Mouse (Mus musculus): ENCODE measurements at regions not wholly inside any gene's neighbourhood (a gene's known extent, or its start where the extent isn't known, plus 50 kb on each side); places are given as distances from the start of the nearest gene placed in this dataset.

DNA sequence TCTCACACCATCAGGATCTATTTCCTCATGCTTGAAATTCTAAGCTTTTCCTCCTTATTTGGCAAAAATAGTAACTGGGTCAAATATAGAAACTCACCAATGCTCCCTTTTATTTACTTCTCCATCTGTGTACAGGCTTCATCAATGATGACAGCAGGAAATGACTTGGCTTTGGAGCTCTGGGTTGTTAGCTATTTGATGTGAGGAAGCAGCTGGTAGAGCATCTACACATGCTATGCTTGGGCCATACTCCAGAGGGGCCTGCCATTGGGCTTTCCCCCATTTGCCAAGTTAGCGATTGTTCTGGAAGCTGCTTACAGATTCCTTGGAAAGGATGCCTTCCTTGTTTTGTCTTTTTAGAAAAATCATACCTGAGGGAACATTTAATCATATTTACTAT is 181.5 kb upstream of the F9 start:
- peak; percentile 83 for ATAC-seq (ENCODE audit: insufficient number of reproducible peaks, low FRiP score, low TSS enrichment)
